Mouse (Mus musculus) ES-Bruce4 (cell line): ENCODE measurements at regions not wholly inside any gene's neighbourhood (a gene's known extent, or its start where the extent isn't known, plus 50 kb on each side); places are given as distances from the start of the nearest gene placed in this dataset.

ENCODE experiments used
- H3K27ac ChIP-seq: 2 replicates; pipeline ENCODE4 v1.5.1; 2012; ENCODE audit warnings: low read length, inconsistent platforms; ENCODE audit not compliant: insufficient read depth
- H3K27me3 ChIP-seq: 2 replicates; pipeline ENCODE4 v1.6.1; 2012; ENCODE audit warnings: mild to moderate bottlenecking, low read length, inconsistent platforms; ENCODE audit not compliant: control insufficient read depth, poor library complexity, insufficient read depth, severe bottlenecking
- H3K36me3 ChIP-seq: 2 replicates; pipeline ENCODE4 v1.6.1; 2012; ENCODE audit warnings: inconsistent platforms, mild to moderate bottlenecking, low read length, moderate library complexity; ENCODE audit not compliant: control insufficient read depth, poor library complexity, insufficient read depth, severe bottlenecking
- H3K4me1 ChIP-seq: one replicate; pipeline ENCODE4 v1.8.1; 2011; ENCODE audit warnings: low read length; ENCODE audit not compliant: control insufficient read depth, insufficient read depth
- H3K4me3 ChIP-seq: 2 replicates; pipeline ENCODE4 v1.5.1; 2011; ENCODE audit warnings: low read depth, mild to moderate bottlenecking, low read length
- H3K9ac ChIP-seq: 2 replicates; pipeline ENCODE4 v1.6.1; 2012; ENCODE audit warnings: low read depth, mild to moderate bottlenecking, inconsistent platforms; ENCODE audit not compliant: poor library complexity, severe bottlenecking
- H3K9me3 ChIP-seq: replicated peaks from 2 replicates; pipeline ENCODE4 v1.6.1; 2012; ENCODE audit warnings: mild to moderate bottlenecking, low read length, inconsistent platforms; ENCODE audit not compliant: control insufficient read depth, poor library complexity, insufficient read depth, severe bottlenecking
- CTCF ChIP-seq: IDR thresholded peaks from one replicate; pipeline ENCODE4 v1.8.1; 2011; ENCODE audit warnings: low read depth, low read length
- EP300 ChIP-seq: IDR thresholded peaks from 2 replicates; pipeline ENCODE4 v1.6.1; 2011; ENCODE audit warnings: low read depth, low read length; ENCODE audit not compliant: insufficient read depth
- POLR2A ChIP-seq: IDR thresholded peaks from one replicate; pipeline ENCODE4 v1.8.1; 2011; ENCODE audit warnings: low read length; ENCODE audit not compliant: insufficient read depth

DNA sequence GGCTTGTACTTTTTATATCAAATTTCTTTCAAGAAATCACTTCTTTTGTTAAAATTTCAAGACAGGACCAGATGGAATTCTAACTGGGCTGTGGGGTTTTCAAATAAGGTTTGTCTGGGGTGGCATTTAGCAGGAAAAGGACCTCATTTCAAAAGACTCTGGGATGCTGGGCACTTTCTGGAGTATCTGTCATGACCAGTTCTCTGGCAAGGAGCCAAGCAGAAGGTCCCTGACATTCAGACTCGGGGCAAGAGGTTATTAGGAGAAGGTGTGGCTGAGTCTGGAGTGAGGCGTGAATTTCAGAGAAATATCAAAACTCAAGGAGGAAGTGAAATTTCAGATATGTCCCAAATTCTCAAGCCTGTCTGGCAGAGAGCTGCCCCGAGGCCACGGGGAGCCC, 142.4 kb upstream of the Dynlrb2 start:
- H3K36me3 ChIP-seq, result no peaks in the 10 kb centered on the region
- peaks cover 2% of the 10 kb centered on the region; the same call in 1 of the 2 replicates for H3K9me3 ChIP-seq
- H3K9ac ChIP-seq, result no peak overlapping the region
- H3K27ac ChIP-seq, result no peak overlapping the region
- H3K4me1 ChIP-seq, result peaks cover 2% of the 10 kb centered on the region
- no peaks in the 10 kb centered on the region for H3K27me3 ChIP-seq
- H3K4me3 ChIP-seq, result no peak overlapping the region
- TF ChIP-seq CTCF (no peak), EP300 (no peak), POLR2A (no peak)

GRCm38 (mm10) chr8:116359761-116360160, 145.0 kb upstream of the Dynlrb2 start:
- no peak overlapping the region for H3K27ac ChIP-seq
- no peaks in the 10 kb centered on the region for H3K9me3 ChIP-seq
- H3K36me3 ChIP-seq, result no peaks in the 10 kb centered on the region
- no peak overlapping the region for H3K4me3 ChIP-seq
- no peaks in the 10 kb centered on the region for H3K27me3 ChIP-seq
- TF ChIP-seq POLR2A, result no peak
- H3K9ac ChIP-seq, result no peak overlapping the region
- H3K4me1 ChIP-seq, result peaks cover 2% of the 10 kb centered on the region

- H3K9ac ChIP-seq, result no peak overlapping the region
- TF ChIP-seq CTCF (no peak), POLR2A (no peak), EP300 (no peak)
- H3K9me3 ChIP-seq, result peaks cover 4% of the 10 kb centered on the region; the same call in 1 of the 2 replicates
- H3K27ac ChIP-seq, result no peak overlapping the region
- no peaks in the 10 kb centered on the region for H3K36me3 ChIP-seq
- H3K4me1 ChIP-seq, result peaks cover 2% of the 10 kb centered on the region
- no peak overlapping the region for H3K4me3 ChIP-seq
- H3K27me3 ChIP-seq, result no peaks in the 10 kb centered on the region; the same call in 1 of the 2 replicates
Measured at GRCm38 (mm10) chr8:116354756-116355155, 150.0 kb upstream of the Dynlrb2 start.

DNA sequence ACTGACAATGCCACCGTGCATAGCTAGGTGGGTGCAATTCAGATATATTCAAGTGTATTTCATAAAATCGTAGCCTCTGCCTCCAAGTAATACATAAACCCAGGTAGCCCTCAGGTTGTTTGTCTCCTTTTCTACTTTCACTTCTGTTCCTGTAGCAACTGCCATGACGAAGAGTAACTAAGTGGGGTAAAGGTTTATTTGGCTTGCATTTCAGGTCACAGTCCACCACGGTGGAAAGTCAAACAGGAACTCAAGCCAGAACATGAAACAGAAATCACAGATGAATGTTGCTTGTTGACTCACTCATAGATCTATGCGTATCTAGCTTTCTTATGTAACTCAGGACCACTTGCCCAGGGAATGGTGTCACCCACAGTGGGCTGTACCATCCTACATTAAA, 150.9 kb upstream of the Dynlrb2 start:
- Histone ChIP-seq H3K4me3 (no peak overlapping the region), H3K36me3 (no peaks in the 10 kb centered on the region), H3K4me1 (no peaks in the 10 kb centered on the region), H3K9ac (no peak overlapping the region), H3K27me3 (no peaks in the 10 kb centered on the region; the same call in 1 of the 2 replicates), H3K27ac (no peak overlapping the region), H3K9me3 (peaks cover 4% of the 10 kb centered on the region; the same call in 1 of the 2 replicates)
- no peak for TF ChIP-seq CTCF
- no peak for TF ChIP-seq POLR2A
- no peak for TF ChIP-seq EP300

GRCm38 (mm10) chr8:116352635-116353034, 152.1 kb upstream of the Dynlrb2 start:
- Histone ChIP-seq H3K9ac (no peak overlapping the region), H3K4me3 (no peak overlapping the region), H3K4me1 (no peaks in the 10 kb centered on the region), H3K36me3 (no peaks in the 10 kb centered on the region), H3K9me3 (peaks cover 4% of the 10 kb centered on the region; the same call in 1 of the 2 replicates), H3K27ac (no peak overlapping the region), H3K27me3 (no peaks in the 10 kb centered on the region; the same call in 1 of the 2 replicates)
- TF ChIP-seq CTCF (no peak), POLR2A (no peak), EP300 (no peak)

- H3K36me3 ChIP-seq, result no peaks in the 10 kb centered on the region
- H3K4me1 ChIP-seq, result no peaks in the 10 kb centered on the region
- H3K4me3 ChIP-seq, result no peak overlapping the region
- H3K9ac ChIP-seq, result no peak overlapping the region
- H3K27me3 ChIP-seq, result no peaks in the 10 kb centered on the region; the same call in 1 of the 2 replicates
- H3K27ac ChIP-seq, result no peak overlapping the region
- TF ChIP-seq CTCF, result no peak
- no peak for TF ChIP-seq EP300
- no peak for TF ChIP-seq POLR2A
- H3K9me3 ChIP-seq, result peaks cover 4% of the 10 kb centered on the region; the same call in 1 of the 2 replicates
Measured at GRCm38 (mm10) chr8:116348971-116349370, 155.8 kb upstream of the Dynlrb2 start.

DNA sequence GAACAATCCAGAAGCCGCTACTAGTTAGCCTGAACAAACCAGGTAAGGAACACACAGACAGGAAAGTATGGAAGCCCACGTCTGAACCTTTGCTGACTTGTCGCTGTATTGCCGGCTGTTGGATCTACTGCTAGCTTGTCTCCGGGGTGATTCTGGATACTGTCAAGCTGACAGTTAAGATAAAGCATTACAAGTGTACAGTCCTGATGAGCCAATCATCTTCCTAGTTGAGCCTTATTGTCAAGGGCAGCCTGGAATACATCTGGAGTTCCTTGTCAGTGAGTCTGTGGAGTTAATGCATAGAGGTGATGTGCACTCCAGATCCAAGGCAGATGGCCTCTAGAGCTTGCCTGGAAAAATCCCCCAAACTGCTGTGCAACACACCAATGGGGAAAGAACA, 157.8 kb upstream of the Dynlrb2 start:
- Histone ChIP-seq H3K36me3 (no peaks in the 10 kb centered on the region), H3K27ac (no peak overlapping the region), H3K4me3 (no peak overlapping the region), H3K4me1 (no peaks in the 10 kb centered on the region), H3K27me3 (no peaks in the 10 kb centered on the region; the same call in 1 of the 2 replicates), H3K9ac (no peak overlapping the region), H3K9me3 (no peaks in the 10 kb centered on the region)
- TF ChIP-seq POLR2A, result no peak
- no peak for TF ChIP-seq CTCF
